Mouse (Mus musculus) limb, embryonic 10.5 days (tissue): ENCODE measurements at regions not wholly inside any gene's neighbourhood (a gene's known extent, or its start where the extent isn't known, plus 50 kb on each side); places are given as distances from the start of the nearest gene placed in this dataset.

Source experiments
- DNase-seq: peaks from one replicate; pipeline ENCODE4 v3.0.0-alpha.2; 2017; ENCODE audit warnings: low spot score
- H3K27ac ChIP-seq: fragments of 300-500 bp; sonication (generic); 2 replicates; pipeline ENCODE4 v1.5.1; 2016; ENCODE audit warnings: mild to moderate bottlenecking
- H3K27me3 ChIP-seq: fragments of 300-500 bp; sonication (generic); 2 replicates; pipeline ENCODE4 v1.6.1; 2016; ENCODE audit warnings: low read depth, mild to moderate bottlenecking; ENCODE audit not compliant: poor library complexity, severe bottlenecking
- H3K36me3 ChIP-seq: fragments of 300-500 bp; sonication (generic); 2 replicates; pipeline ENCODE4 v1.6.1; 2016; ENCODE audit warnings: mild to moderate bottlenecking, moderate library complexity
- H3K4me1 ChIP-seq: fragments of 300-500 bp; sonication (generic); 2 replicates; pipeline ENCODE4 v1.6.1; 2016
- H3K4me3 ChIP-seq: fragments of 300-500 bp; sonication (generic); 2 replicates; pipeline ENCODE4 v1.5.1; 2016; ENCODE audit warnings: mild to moderate bottlenecking, moderate library complexity
- H3K9me3 ChIP-seq: fragments of 300-500 bp; sonication (generic); replicated peaks from 2 replicates; pipeline ENCODE4 v1.6.1; 2016; ENCODE audit warnings: mild to moderate bottlenecking
- WGBS: fragments of 180-500 bp; shearing (Covaris S2); methylation state at CpG from one replicate; pipeline ENCODE4 v1.1.7; 2016; 5-methylcytosine and 5-hydroxymethylcytosine counted together

DNA sequence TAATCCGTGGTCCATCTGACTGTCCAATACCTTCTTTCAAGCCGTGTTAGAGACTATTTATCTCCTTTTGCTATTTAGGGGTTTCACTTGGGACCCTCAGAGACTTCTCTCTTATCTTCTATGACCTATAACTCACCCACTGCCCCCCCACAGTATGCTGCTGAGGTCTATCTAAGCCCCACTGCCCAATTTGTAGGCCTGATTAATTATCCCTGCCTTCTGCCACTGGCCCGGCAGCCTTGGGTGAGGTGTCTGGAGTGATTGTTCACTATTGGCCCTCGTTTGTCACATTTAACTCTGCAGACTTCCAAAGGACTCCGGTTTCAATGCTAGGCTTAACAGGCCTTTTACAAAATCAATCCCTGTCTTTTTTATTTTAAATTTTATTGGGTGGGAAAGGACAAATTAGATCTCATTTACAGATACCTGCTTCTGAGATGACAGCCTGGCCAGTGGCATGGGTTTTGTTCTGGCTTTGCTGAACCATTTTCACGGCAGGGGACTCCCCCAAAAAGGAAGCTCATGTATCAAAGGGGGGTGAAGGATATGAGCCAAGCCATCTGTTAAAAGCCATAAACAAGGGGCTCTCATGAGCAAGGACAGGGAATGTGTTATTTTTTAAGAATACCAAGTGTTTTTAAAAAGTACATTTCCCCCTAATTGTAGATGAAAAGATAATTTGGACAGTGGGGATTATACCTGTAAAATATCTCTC lies 160.4 kb upstream of the Fam19a5 start:
- 34% methylated on average over 6 of the region's 6 CpGs for WGBS
- Histone ChIP-seq H3K4me3 (no peak overlapping the region), H3K27ac (no peak overlapping the region), H3K9me3 (no peaks in the 10 kb centered on the region), H3K36me3 (no peaks in the 10 kb centered on the region), H3K4me1 (0 out of 2 replicates have a peak, but pooled peaks cover 5% of the 10 kb centered on the region), H3K27me3 (no peaks in the 10 kb centered on the region)
- DNase-seq, result no peak

DNA sequence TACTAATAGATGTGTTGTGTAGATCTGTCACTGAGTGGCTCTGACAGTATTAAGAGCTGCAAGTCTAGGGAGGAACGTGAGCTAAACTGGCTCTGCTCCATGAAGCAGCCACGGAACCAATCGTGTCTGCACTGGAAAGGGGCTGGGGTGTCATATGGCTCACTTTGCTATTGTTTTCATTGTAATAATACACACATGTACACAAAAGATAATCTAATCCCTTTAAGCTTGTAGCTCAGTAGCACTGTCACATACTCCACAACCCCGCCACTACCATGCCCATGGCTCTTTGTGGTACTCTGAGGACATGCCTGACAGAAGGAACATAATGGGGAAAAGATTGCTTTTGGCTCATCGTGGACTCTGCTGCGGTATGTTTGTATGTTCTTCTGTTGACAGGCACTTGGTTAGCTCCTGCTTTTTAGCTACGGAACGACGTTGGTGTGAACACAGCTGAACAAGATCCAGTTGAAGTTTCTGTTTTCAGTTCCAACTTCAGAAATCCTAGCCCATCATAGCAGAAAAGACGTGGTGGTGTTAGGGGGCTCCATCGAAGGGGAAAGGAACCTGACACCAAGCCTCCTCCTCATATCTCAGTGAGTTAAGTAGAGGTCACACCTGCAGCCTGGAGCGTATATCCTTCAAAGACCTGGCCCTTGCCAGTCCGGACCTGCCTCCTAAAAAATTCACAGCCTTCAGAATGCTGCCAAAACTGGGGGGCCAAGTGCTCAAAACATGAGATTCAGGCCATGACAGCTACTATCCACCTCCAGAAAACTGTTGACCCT lies 159.6 kb upstream of the Fam19a5 start:
- Histone ChIP-seq H3K27me3 (no peaks in the 10 kb centered on the region), H3K27ac (no peak overlapping the region), H3K4me3 (no peak overlapping the region), H3K36me3 (no peaks in the 10 kb centered on the region), H3K9me3 (no peaks in the 10 kb centered on the region), H3K4me1 (0 out of 2 replicates have a peak, but pooled peaks cover 5% of the 10 kb centered on the region)
- DNase-seq, result no peak
- WGBS, result 74% methylated on average over 13 of the region's 13 CpGs

DNA sequence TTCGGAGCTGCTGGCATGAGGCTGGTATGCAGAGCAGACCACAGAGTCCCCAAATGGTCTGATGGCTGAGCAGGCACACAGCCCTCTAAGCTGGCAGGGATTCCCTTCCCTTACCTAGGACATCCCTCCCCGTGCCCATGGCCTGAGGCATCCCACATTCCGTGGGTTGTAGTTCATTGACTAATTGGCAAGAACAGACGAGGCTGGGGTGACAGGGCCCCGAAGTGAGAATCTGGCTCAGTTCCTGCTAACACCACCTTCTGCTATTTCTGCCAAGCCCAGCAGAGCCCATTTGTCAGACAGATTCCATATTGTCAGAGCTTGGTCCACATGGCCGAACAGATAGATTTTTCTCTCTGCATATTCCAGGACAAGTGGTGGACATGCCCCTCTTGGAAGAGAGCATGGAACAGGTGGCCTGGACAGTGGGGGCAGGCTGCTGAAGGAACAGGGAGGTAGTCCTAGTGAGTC lies 157.6 kb upstream of the Fam19a5 start:
- H3K9me3 ChIP-seq, result no peaks in the 10 kb centered on the region
- H3K36me3 ChIP-seq, result no peaks in the 10 kb centered on the region
- H3K4me1 ChIP-seq, result 0 out of 2 replicates have a peak, but pooled peaks cover 5% of the 10 kb centered on the region
- WGBS, result 86% methylated on average over 6 of the region's 6 CpGs
- no peak overlapping the region for H3K4me3 ChIP-seq
- H3K27ac ChIP-seq, result no peak overlapping the region
- no peak for DNase-seq
- H3K27me3 ChIP-seq, result no peaks in the 10 kb centered on the region

DNA sequence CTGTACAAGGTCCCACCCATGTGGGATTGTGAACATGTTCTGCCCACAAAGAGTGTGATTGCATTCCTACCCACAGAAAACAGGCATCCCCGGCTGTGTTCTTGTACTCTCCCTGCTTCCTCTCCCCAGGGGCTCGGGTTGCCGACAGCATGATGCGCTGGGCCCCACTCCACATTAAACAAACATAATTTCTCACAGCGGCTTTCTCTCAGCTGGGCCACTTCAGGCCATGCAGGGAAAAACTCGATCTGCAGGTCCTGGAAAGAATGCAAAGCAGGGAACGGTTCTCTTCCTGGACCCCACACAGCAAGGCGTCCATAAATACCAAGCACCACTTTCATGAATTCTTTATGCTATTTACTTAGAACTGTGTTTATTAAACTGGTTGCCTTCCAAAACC lies 152.7 kb upstream of the Fam19a5 start:
- WGBS, result 57% methylated on average over 8 of the region's 8 CpGs
- no peaks in the 10 kb centered on the region for H3K27me3 ChIP-seq
- H3K27ac ChIP-seq, result no peak overlapping the region
- no peaks in the 10 kb centered on the region for H3K36me3 ChIP-seq
- H3K4me1 ChIP-seq, result no peaks in the 10 kb centered on the region
- no peak for DNase-seq
- no peaks in the 10 kb centered on the region for H3K9me3 ChIP-seq
- no peak overlapping the region for H3K4me3 ChIP-seq

DNA sequence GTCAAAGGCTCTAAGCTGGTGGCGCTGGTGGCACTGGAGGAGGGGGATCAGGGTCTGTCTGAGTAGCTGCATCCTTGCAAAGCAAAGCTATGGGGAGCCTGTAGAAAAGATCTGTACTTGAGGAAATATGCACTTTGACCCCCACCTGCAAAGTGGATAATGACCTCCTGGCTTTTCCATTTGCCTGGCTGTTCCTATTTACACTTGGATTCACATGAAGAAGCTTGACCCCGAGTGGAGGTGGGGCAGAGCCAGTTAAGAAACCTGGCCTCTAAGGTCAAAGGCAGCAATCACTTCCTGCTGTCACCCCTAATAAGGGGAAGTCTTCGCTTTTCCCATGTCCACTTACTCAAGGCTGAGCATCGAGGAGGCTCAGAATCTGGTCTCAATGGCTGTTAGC lies 145.7 kb upstream of the Fam19a5 start:
- Histone ChIP-seq H3K27ac (no peak overlapping the region), H3K4me1 (no peaks in the 10 kb centered on the region), H3K4me3 (no peak overlapping the region), H3K36me3 (no peaks in the 10 kb centered on the region), H3K9me3 (no peaks in the 10 kb centered on the region), H3K27me3 (no peaks in the 10 kb centered on the region)
- no peak for DNase-seq
- WGBS, result 63% methylated on average over 4 of the region's 4 CpGs

DNA sequence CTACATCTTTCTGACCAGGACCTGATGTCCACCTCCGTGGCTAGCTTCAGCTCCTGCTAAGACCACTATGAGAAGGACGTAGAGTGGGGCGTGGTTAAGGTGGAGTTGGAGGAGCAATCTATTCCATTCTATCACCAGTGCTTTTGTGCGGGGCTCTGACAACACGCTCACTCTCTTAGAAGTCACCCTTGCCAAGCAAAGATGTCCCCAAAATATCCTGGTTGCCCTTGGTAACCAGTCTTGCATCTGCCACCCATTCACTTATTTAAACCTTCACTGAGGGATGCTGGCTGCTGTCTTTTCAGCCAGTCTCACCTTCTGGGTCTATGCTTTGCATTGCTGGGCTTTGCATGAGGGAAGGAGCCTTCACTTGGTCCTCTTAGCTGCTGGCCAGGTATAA lies 138.4 kb upstream of the Fam19a5 start:
- Histone ChIP-seq H3K27me3 (no peaks in the 10 kb centered on the region), H3K4me3 (no peak overlapping the region), H3K9me3 (no peaks in the 10 kb centered on the region), H3K4me1 (no peaks in the 10 kb centered on the region), H3K36me3 (no peaks in the 10 kb centered on the region), H3K27ac (no peak overlapping the region)
- 91% methylated on average over 5 of the region's 5 CpGs for WGBS
- DNase-seq, result no peak

DNA sequence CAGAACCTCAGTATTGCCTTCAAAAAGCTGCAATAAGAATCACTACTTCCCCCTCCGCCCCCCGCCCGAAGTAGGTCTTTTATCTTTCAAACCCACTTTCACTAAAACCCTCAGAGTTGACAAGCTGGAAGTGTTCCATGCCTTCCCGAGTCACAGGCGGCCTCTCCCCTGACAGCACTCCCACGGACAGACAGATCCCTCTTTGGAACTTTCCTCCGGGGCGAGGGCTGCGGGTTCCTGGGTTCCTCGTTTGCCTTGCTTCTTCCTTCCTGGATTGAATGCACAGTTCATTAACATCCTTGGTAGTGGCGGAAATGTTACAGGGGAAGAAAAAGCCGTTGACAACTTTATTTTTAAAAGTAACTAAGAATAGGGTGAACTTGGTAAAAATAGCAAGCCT lies 132.1 kb upstream of the Fam19a5 start:
- Histone ChIP-seq H3K4me1 (no peaks in the 10 kb centered on the region), H3K27me3 (no peaks in the 10 kb centered on the region), H3K4me3 (no peak overlapping the region), H3K27ac (no peak overlapping the region), H3K9me3 (no peaks in the 10 kb centered on the region), H3K36me3 (no peaks in the 10 kb centered on the region)
- DNase-seq, result no peak
- 71% methylated on average over 12 of the region's 12 CpGs for WGBS

DNA sequence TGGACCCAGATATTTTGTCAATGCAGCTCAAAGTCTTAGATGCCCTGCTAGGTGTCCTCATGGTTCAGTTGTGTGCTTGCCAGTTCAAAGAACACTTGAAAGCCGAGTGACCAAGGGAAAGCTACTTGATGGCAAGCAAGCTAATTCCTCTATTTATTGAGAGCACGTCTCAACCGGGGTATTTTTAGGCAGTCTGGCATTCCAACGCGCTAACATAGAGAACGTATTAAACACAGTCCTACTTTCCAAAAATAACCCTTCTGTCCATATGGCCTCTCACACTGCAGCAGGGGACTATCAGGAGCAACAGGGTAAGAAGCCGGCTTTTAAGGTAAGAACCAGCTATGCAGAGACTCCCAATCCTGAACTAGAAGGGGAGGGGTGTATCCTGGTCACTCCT lies 128.1 kb upstream of the Fam19a5 start:
- no peak overlapping the region for H3K27ac ChIP-seq
- no peak overlapping the region for H3K4me3 ChIP-seq
- H3K27me3 ChIP-seq, result no peaks in the 10 kb centered on the region
- H3K4me1 ChIP-seq, result no peaks in the 10 kb centered on the region
- no peaks in the 10 kb centered on the region for H3K36me3 ChIP-seq
- 93% methylated on average over 7 of the region's 7 CpGs for WGBS
- H3K9me3 ChIP-seq, result no peaks in the 10 kb centered on the region
- DNase-seq, result no peak

DNA sequence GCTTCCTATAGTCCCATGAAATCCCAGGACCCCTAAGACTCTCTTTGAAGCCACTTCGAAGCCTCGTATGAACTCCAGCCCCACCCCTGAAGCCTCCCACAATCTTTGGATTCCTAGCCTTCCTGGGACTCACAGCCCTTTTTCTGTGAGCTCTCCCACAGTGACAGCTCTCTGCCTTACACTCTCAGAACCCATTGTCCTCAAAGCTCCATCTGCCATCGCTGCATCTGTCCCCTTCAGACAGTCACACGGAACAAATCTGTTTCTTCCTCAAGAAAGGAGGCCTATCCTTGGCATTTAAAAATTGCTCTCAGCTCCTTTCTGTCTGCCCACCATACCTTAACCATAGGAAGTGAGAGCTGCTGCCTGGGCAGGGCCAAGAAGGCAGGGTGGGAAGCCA lies 122.4 kb upstream of the Fam19a5 start:
- Histone ChIP-seq H3K4me3 (no peak overlapping the region), H3K4me1 (no peaks in the 10 kb centered on the region), H3K27ac (no peak overlapping the region), H3K36me3 (no peaks in the 10 kb centered on the region), H3K27me3 (no peaks in the 10 kb centered on the region), H3K9me3 (no peaks in the 10 kb centered on the region)
- 87% methylated on average over 4 of the region's 4 CpGs for WGBS
- DNase-seq, result no peak

DNA sequence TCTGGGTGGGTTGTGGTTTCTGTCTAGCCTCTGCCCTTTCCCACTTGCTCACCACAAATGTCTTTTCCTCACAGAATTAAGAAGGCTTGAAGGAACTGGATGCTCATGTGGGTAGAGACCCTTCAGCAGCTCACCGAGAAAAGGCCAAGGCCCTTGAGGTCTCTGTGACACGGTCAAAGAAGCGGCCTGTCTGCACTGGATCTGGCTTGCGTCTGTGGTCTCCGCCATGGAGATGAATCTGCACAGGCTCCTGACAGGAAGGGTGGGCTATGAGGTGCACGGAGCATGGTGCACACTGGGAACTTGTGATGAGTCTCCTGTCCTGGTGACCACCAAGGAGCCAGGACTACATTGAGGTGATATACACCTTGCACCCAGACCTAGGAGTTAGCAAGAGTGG lies 110.8 kb upstream of the Fam19a5 start:
- 83% methylated on average over 6 of the region's 6 CpGs for WGBS
- no peaks in the 10 kb centered on the region for H3K36me3 ChIP-seq
- DNase-seq, result no peak
- H3K27ac ChIP-seq, result no peak overlapping the region
- no peaks in the 10 kb centered on the region for H3K27me3 ChIP-seq
- H3K9me3 ChIP-seq, result no peaks in the 10 kb centered on the region
- no peaks in the 10 kb centered on the region for H3K4me1 ChIP-seq
- no peak overlapping the region for H3K4me3 ChIP-seq

DNA sequence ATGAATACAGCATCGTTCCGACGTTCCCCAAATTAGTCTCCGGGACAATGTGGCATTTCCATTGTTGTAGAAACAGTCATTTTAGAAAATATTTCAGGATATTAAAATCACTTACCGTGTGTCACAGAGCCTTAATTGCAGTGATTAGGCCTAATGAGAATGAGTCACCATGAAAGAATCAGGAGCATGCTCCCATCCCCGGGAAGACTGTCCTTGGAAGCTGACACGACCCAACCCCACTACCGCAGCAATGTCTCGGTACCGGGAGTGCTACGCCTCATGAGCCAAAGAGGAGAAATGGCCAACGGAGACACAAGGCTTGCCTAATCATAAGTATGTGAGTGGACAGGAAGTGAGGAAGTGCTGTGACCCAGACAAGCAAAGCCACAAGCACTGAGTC lies 110.2 kb upstream of the Fam19a5 start:
- WGBS, result 92% methylated on average over 12 of the region's 12 CpGs
- H3K4me3 ChIP-seq, result no peak overlapping the region
- no peaks in the 10 kb centered on the region for H3K9me3 ChIP-seq
- H3K27me3 ChIP-seq, result no peaks in the 10 kb centered on the region
- H3K36me3 ChIP-seq, result no peaks in the 10 kb centered on the region
- no peak for DNase-seq
- H3K27ac ChIP-seq, result no peak overlapping the region
- no peaks in the 10 kb centered on the region for H3K4me1 ChIP-seq

DNA sequence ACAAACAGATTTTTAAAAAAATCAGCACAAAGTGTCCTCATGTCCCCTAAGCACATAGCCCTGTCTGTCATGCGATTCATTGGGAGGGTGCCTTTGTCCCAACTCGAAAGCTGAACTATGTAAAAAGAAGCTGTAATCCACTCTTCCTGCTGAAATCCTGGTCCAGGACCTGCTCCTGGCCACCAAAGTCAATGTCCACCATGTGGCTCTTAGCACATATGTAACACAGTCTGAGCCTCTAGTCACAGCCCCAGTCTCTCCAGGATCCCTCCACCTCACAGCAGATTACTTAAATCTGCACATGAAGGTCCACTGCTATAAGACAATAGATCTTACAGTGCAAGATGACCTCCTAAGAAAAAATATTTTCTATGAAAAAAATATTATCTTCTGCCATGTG lies 108.5 kb upstream of the Fam19a5 start:
- H3K4me1 ChIP-seq, result no peaks in the 10 kb centered on the region
- no peaks in the 10 kb centered on the region for H3K27me3 ChIP-seq
- WGBS, result 92% methylated on average over 2 of the region's 2 CpGs
- DNase-seq, result no peak
- H3K27ac ChIP-seq, result no peak overlapping the region
- no peak overlapping the region for H3K4me3 ChIP-seq
- no peaks in the 10 kb centered on the region for H3K36me3 ChIP-seq
- H3K9me3 ChIP-seq, result no peaks in the 10 kb centered on the region

DNA sequence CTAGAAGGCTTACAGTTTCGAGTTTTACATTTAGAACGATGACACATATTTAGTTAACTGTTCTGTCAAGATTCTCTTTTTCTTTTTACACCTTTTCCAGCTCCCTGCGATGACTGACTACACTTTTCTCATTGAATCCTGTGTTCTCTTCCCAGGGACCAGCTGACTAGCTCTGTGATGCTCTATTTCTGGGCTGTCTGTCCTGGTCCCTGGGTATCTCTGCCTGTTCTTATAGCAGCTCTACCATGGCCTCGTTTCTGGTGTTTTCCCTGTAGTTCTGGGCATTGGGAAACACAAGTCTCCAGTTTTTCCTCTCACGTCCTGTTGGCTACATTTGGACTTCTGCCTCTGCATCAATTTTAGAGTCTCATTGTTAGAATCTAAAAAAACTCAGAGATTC lies 106.5 kb upstream of the Fam19a5 start:
- no peak for DNase-seq
- H3K27ac ChIP-seq, result no peak overlapping the region
- H3K27me3 ChIP-seq, result no peaks in the 10 kb centered on the region
- no peaks in the 10 kb centered on the region for H3K36me3 ChIP-seq
- no peaks in the 10 kb centered on the region for H3K4me1 ChIP-seq
- no peak overlapping the region for H3K4me3 ChIP-seq
- no peaks in the 10 kb centered on the region for H3K9me3 ChIP-seq
- WGBS, result 82% methylated on average over 5 of the region's 5 CpGs
